Mouse (Mus musculus): ENCODE measurements around the gene Smtnl1.

GRCm38 (mm10) chr2:84858551-84858950, 36.1 kb upstream of the Smtnl1 start:
- TF ChIP-seq CTCF (IDR thresholded peaks at IDR 0.05; ENCODE audit: low read depth) (no peak), EP300 (IDR thresholded peaks at IDR 0.05; ENCODE audit: low read depth) (no peak)

All from liver, embryonic 14.5 days (tissue).